Mouse (Mus musculus): Measurements from ENCODE around the gene Kctd7. TPM values are rescaled to one million over a fixed set of nuclear protein-coding genes. Genes with fewer than 3 reads are reported as not detected.

Gene Kctd7
- polyA plus RNA-seq (2012; ENCODE audit: insufficient read depth, insufficient read length, missing spikeins) = 4.8 and 5.8 TPM in 2 replicates

GRCm38 (mm10) chr5:130144334-130145312 is at the start of gene Kctd7:
Gene Kctd7 (plus strand): TSS chr5:130144861.
- peak within 1 kb of the TSS; percentile 85 for H3K4me3 ChIP-seq (ENCODE audit: insufficient read depth, low read length)
- TF ChIP-seq POLR2A (IDR thresholded peaks at IDR 0.05; ENCODE audit: borderline replicate concordance, low read depth, low read length) (0 out of 2 replicates have a peak, but pooled peaks have one; percentile 21), CTCF (IDR thresholded peaks at IDR 0.05; ENCODE audit: low read depth, low read length) (no peak)
- H3K4me1 ChIP-seq (ENCODE audit: control insufficient read depth, insufficient read depth, low read length) = peaks cover 14% of the 10 kb centered on the region
- peak within 1 kb of the TSS; percentile 40 for H3K27ac ChIP-seq (ENCODE audit: insufficient read depth, low read depth, low read length)

- H3K4me1 ChIP-seq (ENCODE audit: control insufficient read depth, insufficient read depth, low read length) = peaks cover 19% of the 10 kb centered on the region
- no peak for TF ChIP-seq POLR2A (IDR thresholded peaks at IDR 0.05; ENCODE audit: borderline replicate concordance, low read depth, low read length)
- peak; percentile 46; the same call in 1 of the 2 replicates for TF ChIP-seq CTCF (IDR thresholded peaks at IDR 0.05; ENCODE audit: low read depth, low read length)
- H3K27ac ChIP-seq (ENCODE audit: insufficient read depth, low read depth, low read length) = no peak overlapping the region
- H3K4me3 ChIP-seq (ENCODE audit: insufficient read depth, low read length) = no peak overlapping the region
Observed at GRCm38 (mm10) chr5:130096754-130097153, 47.9 kb upstream of the Kctd7 start.

- TF ChIP-seq CTCF (IDR thresholded peaks at IDR 0.05; ENCODE audit: low read depth, low read length) = no peak
- TF ChIP-seq POLR2A (IDR thresholded peaks at IDR 0.05; ENCODE audit: borderline replicate concordance, low read depth, low read length) = no peak
- Histone ChIP-seq H3K4me1 (ENCODE audit: control insufficient read depth, insufficient read depth, low read length) (peaks cover 11% of the 10 kb centered on the region), H3K4me3 (ENCODE audit: insufficient read depth, low read length) (no peak overlapping the region), H3K27ac (ENCODE audit: insufficient read depth, low read depth, low read length) (no peak overlapping the region)
Observed at GRCm38 (mm10) chr5:130097837-130098236, 46.8 kb upstream of the Kctd7 start.

- TF ChIP-seq POLR2A (IDR thresholded peaks at IDR 0.05; ENCODE audit: borderline replicate concordance, low read depth, low read length) = no peak
- TF ChIP-seq CTCF (IDR thresholded peaks at IDR 0.05; ENCODE audit: low read depth, low read length) = no peak
- no peak overlapping the region for H3K27ac ChIP-seq (ENCODE audit: insufficient read depth, low read depth, low read length)
- no peak overlapping the region for H3K4me3 ChIP-seq (ENCODE audit: insufficient read depth, low read length)
Observed at GRCm38 (mm10) chr5:130101724-130102123, 42.9 kb upstream of the Kctd7 start.

GRCm38 (mm10) chr5:130109348-130109747 is 35.3 kb upstream of the Kctd7 start:
- no peak overlapping the region for H3K4me3 ChIP-seq (ENCODE audit: insufficient read depth, low read length)
- TF ChIP-seq CTCF (IDR thresholded peaks at IDR 0.05; ENCODE audit: low read depth, low read length) (no peak), POLR2A (IDR thresholded peaks at IDR 0.05; ENCODE audit: borderline replicate concordance, low read depth, low read length) (no peak)

More at GRCm38 (mm10) chr5:130101724-130102123, 42.9 kb upstream of the Kctd7 start:
- H3K4me1 ChIP-seq (ENCODE audit: control insufficient read depth, insufficient read depth, low read length) = peaks cover 4% of the 10 kb centered on the region; the same call in 1 of the 2 replicates

GRCm38 (mm10) chr5:130110632-130111464 is 33.8 kb upstream of the Kctd7 start:
- TF ChIP-seq POLR2A (IDR thresholded peaks at IDR 0.05; ENCODE audit: borderline replicate concordance, low read depth, low read length) (no peak), CTCF (IDR thresholded peaks at IDR 0.05; ENCODE audit: low read depth, low read length) (no peak)
- H3K4me3 ChIP-seq (ENCODE audit: insufficient read depth, low read length) = no peak overlapping the region
- no peak overlapping the region for H3K27ac ChIP-seq (ENCODE audit: insufficient read depth, low read depth, low read length)
- no peaks in the 10 kb centered on the region for H3K4me1 ChIP-seq (ENCODE audit: control insufficient read depth, insufficient read depth, low read length)

More at GRCm38 (mm10) chr5:130109348-130109747, 35.3 kb upstream of the Kctd7 start:
- Histone ChIP-seq H3K4me1 (ENCODE audit: control insufficient read depth, insufficient read depth, low read length) (no peaks in the 10 kb centered on the region), H3K27ac (ENCODE audit: insufficient read depth, low read depth, low read length) (no peak overlapping the region)

- Histone ChIP-seq H3K4me1 (ENCODE audit: control insufficient read depth, insufficient read depth, low read length) (no peaks in the 10 kb centered on the region), H3K27ac (ENCODE audit: insufficient read depth, low read depth, low read length) (no peak overlapping the region)
- no peak for TF ChIP-seq CTCF (IDR thresholded peaks at IDR 0.05; ENCODE audit: low read depth, low read length)
- TF ChIP-seq POLR2A (IDR thresholded peaks at IDR 0.05; ENCODE audit: borderline replicate concordance, low read depth, low read length) = no peak
Observed at GRCm38 (mm10) chr5:130112653-130113052, 32.0 kb upstream of the Kctd7 start.

GRCm38 (mm10) chr5:130116116-130116515 is 28.5 kb upstream of the Kctd7 start:
- Histone ChIP-seq H3K27ac (ENCODE audit: insufficient read depth, low read depth, low read length) (no peak overlapping the region), H3K4me1 (ENCODE audit: control insufficient read depth, insufficient read depth, low read length) (no peaks in the 10 kb centered on the region), H3K4me3 (ENCODE audit: insufficient read depth, low read length) (no peak overlapping the region)
- TF ChIP-seq POLR2A (IDR thresholded peaks at IDR 0.05; ENCODE audit: borderline replicate concordance, low read depth, low read length) (no peak), CTCF (IDR thresholded peaks at IDR 0.05; ENCODE audit: low read depth, low read length) (no peak)

More at GRCm38 (mm10) chr5:130112653-130113052, 32.0 kb upstream of the Kctd7 start:
- no peak overlapping the region for H3K4me3 ChIP-seq (ENCODE audit: insufficient read depth, low read length)

GRCm38 (mm10) chr5:130116857-130117256 is 27.8 kb upstream of the Kctd7 start:
- no peak overlapping the region for H3K4me3 ChIP-seq (ENCODE audit: insufficient read depth, low read length)
- TF ChIP-seq CTCF (IDR thresholded peaks at IDR 0.05; ENCODE audit: low read depth, low read length) (no peak), POLR2A (IDR thresholded peaks at IDR 0.05; ENCODE audit: borderline replicate concordance, low read depth, low read length) (no peak)
- no peaks in the 10 kb centered on the region for H3K4me1 ChIP-seq (ENCODE audit: control insufficient read depth, insufficient read depth, low read length)
- no peak overlapping the region for H3K27ac ChIP-seq (ENCODE audit: insufficient read depth, low read depth, low read length)

Measured in bone marrow macrophage, adult 2 months (primary cell).